Mouse (Mus musculus): ENCODE measurements around the gene Synj2. TPM values are rescaled to one million over a fixed set of nuclear protein-coding genes. Genes with fewer than 3 reads are reported as not detected.

Gene Synj2
- polyA plus RNA-seq, 1 experiment: 1.8 TPM

DNA sequence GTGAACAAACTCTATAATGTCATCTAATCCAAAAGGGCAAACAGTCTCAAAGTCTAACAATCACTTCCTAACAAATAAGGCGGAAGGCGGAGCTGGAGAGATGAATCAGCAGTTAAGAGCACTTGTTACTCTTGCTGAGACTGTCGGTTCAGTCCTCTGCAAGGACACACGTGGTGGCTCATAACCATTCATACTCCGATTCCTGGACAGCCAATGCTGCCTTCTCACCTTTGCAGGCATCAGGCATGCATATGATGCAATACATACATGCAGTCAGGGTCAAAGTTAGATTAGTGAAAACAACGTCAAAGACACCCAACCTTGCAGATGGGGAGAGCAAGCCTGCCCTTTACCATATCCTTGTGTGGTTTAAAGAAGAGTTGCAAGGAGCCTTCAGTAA is 150.5 kb downstream of the Synj2 start:
- 85% methylated on average over 6 of the region's 6 CpGs for WGBS
- TF ChIP-seq POLR2A (IDR thresholded peaks at IDR 0.05; ENCODE audit: low read depth, low read length): no peak
- no peak for TF ChIP-seq CTCF (conservative IDR thresholded peaks at IDR 0.05; ENCODE audit: insufficient read depth, insufficient read length, low read depth, low read length)
- H3K27me3 ChIP-seq (replicated peaks; ENCODE audit: control insufficient read depth, insufficient read depth, low read length): no peaks in the 10 kb centered on the region
- no peaks in the 10 kb centered on the region; the same call in 1 of the 2 replicates for H3K36me3 ChIP-seq (ENCODE audit: control insufficient read depth, insufficient read depth, low read length)
- no peak overlapping the region for H3K27ac ChIP-seq (ENCODE audit: insufficient read depth, low read depth, low read length)
- H3K4me3 ChIP-seq (ENCODE audit: insufficient read depth, low read depth, low read length): no peak overlapping the region
- no peak for DNase-seq
- H3K4me1 ChIP-seq (ENCODE audit: control insufficient read depth, insufficient read depth, low read length): no peaks in the 10 kb centered on the region

Other genes with a start within 250 kb of the Synj2 start
- 55.3 and 56.6 TPM in 2 replicates for gene Snx9, start 100.0 kb upstream of the Synj2 start, polyA plus RNA-seq (2012; rRNA removed)
- 4.1 and 4.3 TPM in 2 replicates for gene Serac1, start 138.5 kb downstream of the Synj2 start, polyA plus RNA-seq (2012; rRNA removed)
- gene Gtf2h5, start 138.5 kb downstream of the Synj2 start, polyA plus RNA-seq (2012; rRNA removed): 25.4 and 39.5 TPM in 2 replicates
- 42.5 and 48.0 TPM in 2 replicates for gene Tulp4, start 165.2 kb downstream of the Synj2 start, polyA plus RNA-seq (2012; rRNA removed)

Data from kidney, adult 2 months (tissue).